Mouse (Mus musculus) adrenal gland, adult (tissue): Measurements from ENCODE around the gene Trabd2b.

Experiments
- DNase-seq, 2 experiments: peaks; one replicate each; pipeline ENCODE4 v3.0.0; 2022 to 2023; ENCODE audit warnings: low spot score in 1 of 2; ENCODE audit not compliant: inconsistent age in 2 of 2

Gene Trabd2b

DNA sequence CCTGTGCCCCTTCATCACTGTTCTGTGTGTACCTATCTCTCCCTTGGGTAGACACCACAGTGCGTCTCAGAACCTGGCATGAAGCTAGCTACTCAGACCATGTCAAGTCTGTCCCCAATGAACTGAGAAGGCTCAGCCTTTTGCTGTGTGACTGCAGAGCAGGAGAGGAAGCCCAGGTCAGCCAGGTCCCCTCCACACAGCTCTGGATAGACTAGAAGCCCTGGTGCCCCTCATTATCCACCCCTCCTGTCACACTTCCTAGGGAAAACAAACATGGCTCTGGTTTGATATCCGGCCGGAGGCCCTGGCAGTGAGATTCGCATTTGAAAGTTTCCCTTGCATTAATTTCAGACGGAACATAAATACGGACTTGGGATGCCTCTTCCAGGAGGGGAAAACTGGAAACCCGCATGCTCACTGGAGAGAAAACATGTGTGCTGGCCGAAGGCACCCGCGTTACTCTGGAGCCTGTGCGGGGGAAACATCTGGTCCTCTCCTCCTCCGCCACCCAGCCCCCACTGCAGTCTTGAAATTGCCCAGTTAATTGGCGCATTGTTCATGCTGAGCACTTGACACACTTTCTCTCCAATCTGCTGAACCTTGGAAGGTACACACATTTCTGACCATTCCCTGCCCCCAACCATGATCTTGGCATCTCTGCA lies 187.2 kb downstream of the Trabd2b start:
- no peak for DNase-seq

- no peak for DNase-seq
Observed at GRCm38 (mm10) chr4:114595188-114595701, 188.7 kb downstream of the Trabd2b start.

DNA sequence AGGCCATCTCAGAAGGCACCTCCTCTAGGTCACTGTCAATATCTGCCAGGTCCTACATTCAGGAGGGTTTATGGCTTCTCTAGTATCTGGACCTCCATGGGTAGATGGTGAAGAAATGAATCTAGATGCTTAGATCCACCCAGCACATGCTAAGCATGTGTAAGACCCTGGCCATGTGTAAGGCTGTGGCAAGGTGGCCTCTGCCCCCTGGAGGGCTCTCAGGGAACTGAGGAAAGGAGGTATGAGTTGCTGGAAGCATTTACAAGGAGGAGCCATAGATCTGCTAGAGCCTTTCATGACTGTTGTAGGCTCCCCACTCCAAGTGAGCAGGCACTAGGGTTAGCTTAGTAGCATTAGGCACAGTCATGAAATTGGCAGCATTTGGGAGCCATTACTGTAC lies 192.6 kb downstream of the Trabd2b start:
- peak in 1 of 2 experiments; percentile 54 for DNase-seq

DNA sequence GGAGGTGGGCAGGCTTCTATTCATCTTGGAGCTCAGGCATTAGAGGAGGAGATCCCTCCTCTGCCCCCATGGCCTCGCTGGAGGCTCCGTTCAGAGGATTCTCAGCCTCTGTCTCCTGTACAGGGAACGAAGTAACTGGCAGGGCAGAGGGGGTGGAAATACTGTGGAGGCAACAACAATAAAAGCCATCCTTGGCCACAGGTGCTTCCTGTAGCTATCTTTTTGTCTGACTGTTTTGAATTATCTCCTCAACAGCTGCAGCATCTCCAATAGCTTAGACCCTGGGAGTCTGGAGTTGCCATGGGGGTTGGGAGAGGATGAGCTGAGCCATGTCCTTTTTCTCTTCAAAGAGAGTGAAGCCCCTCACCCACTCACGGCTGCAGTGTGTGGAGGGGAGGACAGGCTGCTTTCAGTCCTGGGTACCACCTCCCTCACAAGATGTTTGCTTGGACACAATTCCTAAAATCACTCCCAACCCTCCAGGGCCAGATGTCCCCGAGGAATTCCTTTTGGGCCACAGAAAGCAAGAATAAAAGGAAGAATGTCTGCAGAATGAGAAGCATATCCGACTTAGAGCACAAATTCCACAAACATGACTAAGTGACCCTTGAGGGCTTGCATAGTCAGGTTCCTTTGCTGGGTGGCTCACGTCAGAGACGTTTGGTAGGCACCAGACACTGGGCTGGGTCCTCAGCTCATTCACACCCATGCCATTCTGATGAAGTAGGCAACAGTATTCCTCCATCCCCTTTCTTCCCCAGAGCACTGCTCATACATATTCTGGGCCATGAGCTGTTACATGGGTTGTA lies 194.9 kb downstream of the Trabd2b start:
- DNase-seq = no peak

DNA sequence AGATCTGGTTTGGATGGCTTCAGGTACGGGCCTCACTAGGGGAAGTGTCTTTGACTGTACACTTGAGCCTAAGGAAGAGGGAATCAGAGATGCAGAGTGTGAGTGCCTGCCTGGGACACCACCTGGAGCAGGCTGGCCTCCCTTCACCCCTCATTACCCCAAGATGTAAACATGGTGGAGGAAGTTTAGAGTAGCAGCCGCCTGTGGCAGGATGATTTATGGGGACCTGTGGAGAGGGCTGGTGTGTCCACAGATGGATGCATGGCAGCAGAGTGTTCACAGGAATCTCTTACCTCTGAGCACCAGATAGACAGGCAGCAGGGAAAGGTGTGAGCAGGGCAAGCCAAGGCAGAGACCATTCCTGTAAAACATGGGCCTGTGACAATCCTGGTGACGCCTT lies 199.1 kb downstream of the Trabd2b start:
- no peak for DNase-seq

DNA sequence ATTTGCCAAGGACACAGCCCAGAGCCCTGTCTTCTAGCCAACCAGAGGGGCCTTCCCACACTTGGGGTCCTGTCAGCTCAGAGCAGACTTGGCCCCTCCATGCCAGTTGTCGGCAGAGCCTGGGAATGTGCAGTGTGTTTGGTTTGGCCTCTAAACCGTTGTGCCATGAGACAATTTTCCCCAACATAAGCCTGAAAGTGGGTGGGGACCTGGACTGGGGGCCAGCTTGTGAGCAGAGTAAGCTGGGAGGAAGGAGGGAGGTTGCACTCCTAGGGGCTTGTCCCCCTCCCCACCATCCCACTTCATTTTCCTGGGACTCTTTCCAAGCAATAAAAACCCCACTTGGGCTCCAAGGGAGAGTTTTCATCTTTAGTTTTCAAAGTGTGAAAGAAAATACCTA lies 201.3 kb downstream of the Trabd2b start:
- no peak for DNase-seq

DNA sequence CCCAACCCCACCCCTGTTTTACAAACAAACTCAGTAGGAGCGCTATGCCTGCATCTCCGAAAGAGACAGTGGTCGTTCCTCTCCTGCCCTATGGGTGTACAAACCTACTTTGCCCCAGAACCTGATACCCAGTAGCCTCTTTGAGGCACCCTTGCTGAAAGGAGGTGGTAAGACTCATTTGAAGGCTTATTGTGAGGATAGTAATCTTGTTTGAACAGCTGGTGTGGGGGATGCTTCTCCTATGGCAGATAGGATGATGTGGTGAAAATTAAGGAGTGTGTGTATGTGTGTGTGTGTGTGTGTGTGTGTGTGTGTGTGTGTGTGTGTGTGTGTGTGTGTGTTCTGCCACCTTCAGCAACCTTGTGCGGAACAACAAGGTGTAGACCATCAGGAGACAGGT lies 202.8 kb downstream of the Trabd2b start:
- no peak for DNase-seq

DNA sequence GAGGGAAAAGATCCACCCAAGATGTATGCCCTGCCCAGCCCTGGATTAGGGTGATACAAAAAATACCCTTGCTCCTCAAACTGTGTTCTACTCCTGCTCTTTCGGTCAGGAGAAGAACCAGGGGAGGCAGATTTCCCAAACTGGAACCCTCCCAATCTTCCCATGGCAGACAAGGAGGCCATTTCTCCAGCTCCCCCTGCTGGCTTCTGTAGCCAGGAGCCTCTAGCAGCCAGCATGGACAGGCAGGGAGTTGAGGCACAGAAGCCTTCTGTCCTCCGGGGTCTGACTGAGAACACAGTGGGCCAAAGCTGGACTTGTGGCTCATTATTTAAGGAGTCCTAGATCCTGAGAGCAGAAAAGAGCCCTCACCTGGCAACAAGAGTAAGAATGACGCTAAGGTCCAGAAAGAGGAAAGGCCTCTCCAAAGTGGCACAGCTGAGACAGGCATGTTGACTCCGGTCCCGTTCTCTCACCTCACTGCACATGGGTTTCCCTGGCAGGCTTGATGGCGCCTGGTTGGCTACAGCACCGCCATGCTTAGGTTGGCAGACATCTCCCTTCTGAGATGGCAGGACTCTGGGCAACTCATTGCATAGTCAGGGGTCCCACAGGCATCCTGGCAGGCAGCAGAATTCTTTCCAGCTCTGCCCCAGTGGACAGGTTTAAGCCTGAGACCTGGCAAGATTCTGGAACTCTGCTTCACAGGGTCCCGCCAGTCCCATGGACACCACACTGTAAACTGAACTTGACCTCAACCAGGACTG lies 204.8 kb downstream of the Trabd2b start:
- DNase-seq = peak; percentile 25 to 71

GRCm38 (mm10) chr4:114612032-114612431 lies 205.5 kb downstream of the Trabd2b start:
- DNase-seq = no peak

- DNase-seq = no peak
Observed at GRCm38 (mm10) chr4:114612827-114613226, 206.3 kb downstream of the Trabd2b start.

DNA sequence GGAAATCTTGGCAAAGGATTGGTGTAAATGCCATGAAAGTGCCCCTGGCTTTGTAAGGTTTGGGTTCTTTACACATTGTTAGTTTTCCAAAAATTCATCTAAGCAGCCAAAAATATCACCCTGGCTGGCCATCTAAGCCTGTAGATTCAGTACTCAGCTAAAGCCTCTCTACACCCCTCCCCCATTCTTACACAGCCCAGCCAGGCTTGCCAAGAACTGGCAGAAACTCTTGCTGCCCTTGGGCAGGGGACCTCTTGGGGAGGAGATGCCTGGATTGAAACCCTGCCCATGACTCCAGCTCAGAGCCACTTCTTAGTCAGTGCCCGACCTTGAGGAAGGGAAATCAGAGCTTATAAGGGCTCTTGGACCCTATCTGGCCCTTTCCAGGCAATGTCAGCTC lies 207.6 kb downstream of the Trabd2b start:
- peak; percentile 74 to 85 for DNase-seq

DNA sequence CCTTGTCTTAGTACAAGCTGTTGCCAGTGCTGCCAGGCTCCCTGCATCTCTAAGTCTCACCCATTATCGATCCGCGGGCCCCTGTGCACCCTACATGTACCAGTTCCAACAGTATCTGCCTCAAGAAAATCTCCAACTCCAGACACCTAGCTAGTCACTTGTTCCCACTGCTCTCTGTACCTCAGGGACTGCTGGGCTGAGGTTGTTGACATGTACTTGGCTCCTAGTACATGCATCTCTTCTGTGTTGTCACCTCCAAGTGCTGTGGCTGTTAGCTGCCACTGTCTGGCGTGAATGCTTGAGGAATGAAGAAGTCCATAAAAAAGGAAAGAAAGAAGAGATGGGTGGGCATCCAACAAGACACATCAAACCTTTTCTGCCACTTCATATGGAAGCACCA lies 209.2 kb downstream of the Trabd2b start:
- DNase-seq = no peak

- peak; percentile 86 to 88 for DNase-seq
Observed at GRCm38 (mm10) chr4:114622929-114623328, 216.4 kb downstream of the Trabd2b start.

- DNase-seq = no peak
Observed at GRCm38 (mm10) chr4:114624114-114624910, 217.8 kb downstream of the Trabd2b start.

- no peak for DNase-seq
Observed at GRCm38 (mm10) chr4:114625357-114625756, 218.8 kb downstream of the Trabd2b start.

GRCm38 (mm10) chr4:114625920-114626319 lies 219.4 kb downstream of the Trabd2b start:
- no peak for DNase-seq

DNA sequence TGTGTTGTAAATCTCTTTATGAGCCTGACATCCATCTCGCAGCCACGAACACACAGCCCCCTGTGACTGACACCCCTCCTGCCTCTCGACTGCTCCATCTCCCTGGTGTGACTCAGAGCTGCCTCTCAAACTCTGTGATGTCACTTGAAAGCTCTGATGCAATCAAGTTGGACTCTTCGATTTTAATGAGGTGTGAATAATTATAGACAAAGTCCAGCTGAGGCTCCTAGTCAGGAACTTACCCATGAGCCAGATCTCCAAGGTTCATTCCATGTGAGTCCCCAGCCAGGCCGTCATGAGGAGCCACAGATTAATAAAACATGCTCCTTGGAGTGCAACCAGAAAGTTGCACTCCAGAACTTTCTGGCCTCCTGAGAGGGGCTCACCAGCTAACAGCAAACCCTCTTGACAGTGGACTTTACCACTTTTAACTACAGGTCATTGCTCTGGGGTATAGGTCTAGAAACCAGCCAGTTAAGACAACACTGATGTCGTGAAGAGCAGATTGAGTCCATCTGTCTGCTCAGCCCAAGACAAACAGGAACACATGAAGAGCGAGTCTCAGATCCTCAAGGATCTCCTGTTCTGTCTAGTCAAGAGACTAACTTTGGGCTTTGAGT lies 221.3 kb downstream of the Trabd2b start:
- no peak for DNase-seq

GRCm38 (mm10) chr4:114635889-114636288 lies 229.4 kb downstream of the Trabd2b start:
- DNase-seq = peak; percentile 71 to 90

- DNase-seq = no peak
Observed at GRCm38 (mm10) chr4:114636324-114636723, 229.8 kb downstream of the Trabd2b start.

GRCm38 (mm10) chr4:114637120-114637519 lies 230.6 kb downstream of the Trabd2b start:
- peak; percentile 36 to 77 for DNase-seq
